Comparison of ENCODE assay signal across 16 mouse cellular contexts in the genomic region with DNA sequence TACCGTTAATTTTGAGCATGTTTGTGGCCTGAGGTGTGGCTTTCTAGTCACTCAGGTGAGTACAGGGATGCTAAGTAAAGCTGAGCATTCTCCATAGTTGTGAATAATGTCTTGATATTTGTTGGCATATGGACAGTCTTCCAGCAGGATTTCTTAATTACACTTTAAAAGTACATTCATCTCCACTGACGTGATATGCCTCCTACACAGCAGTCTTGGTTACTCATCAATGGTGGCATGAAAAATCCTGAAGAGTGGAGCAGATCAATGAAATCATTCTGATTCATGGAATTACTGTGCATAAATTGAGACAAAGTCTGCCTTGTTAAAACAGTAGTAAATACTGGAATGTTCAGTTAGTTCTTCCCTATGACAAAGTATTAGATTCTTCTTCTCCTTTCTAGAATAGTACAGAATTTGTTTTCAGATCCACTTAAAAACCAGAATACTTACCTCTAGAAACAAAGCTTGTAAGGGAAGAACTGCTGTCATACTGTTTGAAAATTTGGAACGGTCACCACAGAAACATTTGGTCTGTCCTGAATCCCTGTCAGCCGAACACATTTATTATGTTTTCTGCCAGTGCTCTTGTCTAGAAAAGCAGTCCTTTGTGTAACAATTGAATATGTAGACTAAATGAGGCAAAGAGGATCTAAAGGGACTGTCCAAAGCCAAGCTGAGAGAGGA.
"Had no signal": no experiment of that assay in that cellular context is flagged by ENCODE, and none has a peak within 500 bp of the region (broad histone marks: within the 10 kb centered on the region; RNA-seq: fewer than 3 reads in every experiment).

No protein-coding gene starts in this region.

- DNase-seq: kidney, adult 9 months; kidney, postnatal 14 days; kidney, postnatal 4 days; layer of hippocampus, adult 9-11 months; liver; liver, embryonic 13.5 days; lung, adult 2 months; lung, postnatal 14 days; lung, postnatal 4 days; midbrain, embryonic 14.5 days; thymus, adult 2 months; thymus, postnatal 14 days; thymus, postnatal 4 days had no signal

- H3K27ac ChIP-seq: limb, embryonic 10.5 days; limb, embryonic 13.5 days; liver, embryonic 13.5 days had no signal

- H3K4me3 ChIP-seq: limb, embryonic 10.5 days; limb, embryonic 13.5 days; liver, embryonic 13.5 days had no signal

- H3K4me1 ChIP-seq: limb, embryonic 10.5 days; limb, embryonic 13.5 days; liver, embryonic 13.5 days had no signal

- H3K9me3 ChIP-seq: limb, embryonic 10.5 days; limb, embryonic 13.5 days; liver, embryonic 13.5 days had no signal

- H3K4me2 ChIP-seq: limb, embryonic 13.5 days; liver, embryonic 13.5 days; midbrain, embryonic 11.5 days had no signal

- H3K36me3 ChIP-seq: limb, embryonic 10.5 days; limb, embryonic 13.5 days; liver, embryonic 13.5 days had no signal

- H3K9ac ChIP-seq: limb, embryonic 13.5 days; liver, embryonic 13.5 days had no signal

- H3K27me3 ChIP-seq: limb, embryonic 13.5 days; liver, embryonic 13.5 days had no signal
